Mouse (Mus musculus): ENCODE results near the gene Pirt. TPM values are rescaled to one million over a fixed set of nuclear protein-coding genes. Genes with fewer than 3 reads are reported as not detected.

The Pirt gene
- total RNA-seq, 1 experiment: 0.76 TPM

DNA sequence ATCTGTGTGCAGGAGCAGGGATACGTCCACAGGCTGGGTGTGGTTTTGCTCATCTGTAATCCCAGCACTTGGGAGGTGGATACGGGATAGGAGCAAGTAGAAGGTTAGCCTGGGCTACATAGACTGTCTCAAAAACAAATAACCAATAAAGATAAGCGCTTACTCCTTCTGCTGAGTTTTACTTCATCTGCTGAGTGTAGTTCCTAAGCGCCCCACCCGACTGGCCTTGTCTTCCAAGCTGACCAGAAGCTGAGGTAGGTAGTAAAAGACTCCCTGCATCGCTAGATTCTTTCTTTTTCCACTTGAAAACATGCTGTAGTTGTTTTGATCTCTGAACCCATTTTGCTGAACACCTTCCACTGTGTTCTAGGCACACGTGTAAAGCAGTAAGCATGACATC, 9.0 kb upstream of the Pirt start:
- TF ChIP-seq ZC3H11A (IDR thresholded peaks at IDR 0.05; ENCODE audit: borderline replicate concordance, low read depth, low read length) (no peak), ZNF384 (IDR thresholded peaks at IDR 0.05; ENCODE audit: low read depth, low read length) (no peak), MAFK (IDR thresholded peaks at IDR 0.05; ENCODE audit: insufficient read depth, low read depth, low read length) (no peak), HCFC1 (IDR thresholded peaks at IDR 0.05; ENCODE audit: borderline replicate concordance, insufficient read depth, low read length) (no peak), CHD2 (IDR thresholded peaks at IDR 0.05; ENCODE audit: low read depth, low read length) (no peak)

DNA sequence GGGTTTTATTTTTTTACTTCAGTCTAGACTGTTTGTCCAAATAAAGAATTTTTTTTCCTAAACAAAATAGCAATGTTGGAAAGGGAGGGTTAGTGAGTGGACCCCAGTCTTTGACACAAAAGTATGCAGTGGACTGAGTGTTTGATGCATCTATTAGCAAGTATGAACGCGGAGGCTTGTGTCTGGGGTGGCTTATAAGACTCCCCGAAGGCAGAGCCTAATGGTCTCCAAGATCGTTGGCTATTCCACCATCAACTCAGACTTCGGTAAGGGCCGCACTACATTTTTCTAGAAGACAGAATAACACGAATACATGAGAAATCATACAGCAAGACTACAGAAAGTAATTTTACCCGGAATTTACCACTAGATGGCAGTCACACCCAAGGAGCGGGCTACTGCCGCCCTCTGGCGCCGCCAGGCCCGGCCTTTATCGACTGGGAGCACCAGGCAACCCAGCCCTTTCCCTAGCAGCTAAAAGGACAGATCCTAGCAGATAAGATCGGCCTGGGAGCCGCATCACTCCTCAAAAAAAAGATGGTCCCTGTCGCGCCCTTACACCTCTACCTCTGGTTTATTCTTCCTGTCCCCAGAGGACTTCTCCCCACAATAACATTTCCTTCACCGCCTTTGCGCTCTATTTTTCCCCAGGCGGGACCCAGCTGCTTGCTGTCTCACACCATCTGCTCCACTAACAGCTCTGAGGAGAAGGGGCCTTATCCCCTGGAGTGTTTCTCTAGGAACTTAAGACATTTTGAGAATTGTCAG, 6.0 kb upstream of the Pirt start:
- TF ChIP-seq MAFK (IDR thresholded peaks at IDR 0.05; ENCODE audit: insufficient read depth, low read depth, low read length) (no peak), HCFC1 (IDR thresholded peaks at IDR 0.05; ENCODE audit: borderline replicate concordance, insufficient read depth, low read length) (no peak; the same call in 1 of the 2 replicates), CHD2 (IDR thresholded peaks at IDR 0.05; ENCODE audit: low read depth, low read length) (no peak), ZNF384 (IDR thresholded peaks at IDR 0.05; ENCODE audit: low read depth, low read length) (no peak), ZC3H11A (IDR thresholded peaks at IDR 0.05; ENCODE audit: borderline replicate concordance, low read depth, low read length) (peak; percentile 97)
- Histone ChIP-seq H3K4me3 (ENCODE audit: insufficient read depth in 1 of 2, low read depth in 1 of 2, low read length in 2 of 2, poor library complexity in 1 of 2, severe bottlenecking in 1 of 2) (peak overlapping the region; percentile 8 to 38; a peak in 2 of 4 replicates), H3K4me1 (ENCODE audit: control insufficient read depth in 2 of 2, insufficient read depth in 2 of 2, low read length in 2 of 2, poor library complexity in 1 of 2) (peaks cover 2 to 3% of the 10 kb centered on the region in 2 experiments; a peak in 2 of 4 replicates), H3K27ac (ENCODE audit: insufficient read depth, low read depth, low read length, poor library complexity, severe bottlenecking) (no peak overlapping the region; the same call in 1 of the 2 replicates), H3K9me3 (ENCODE audit: control insufficient read depth, insufficient read depth, low read depth, low read length) (no peaks in the 10 kb centered on the region), H3K9ac (ENCODE audit: insufficient read depth, low read depth, low read length, poor library complexity, severe bottlenecking) (peak overlapping the region; percentile 71), H3K36me3 (ENCODE audit: control insufficient read depth, insufficient read depth, low read length, poor library complexity, severe bottlenecking) (no peaks in the 10 kb centered on the region)
- in situ Hi-C loops (cut with MboI; ENCODE audit: low sequenced_read_pairs in 2 of 2, unreplicated experiment in 2 of 2): loop anchor here (5.0 to 10.0 kb wide), 2 partner anchors 112 to 179 kb away; no protein-coding TSS in a partner anchor
- peak; percentile 77 for DNase-seq (ENCODE audit: low read depth, low spot score)

More for the DNA sequence above, 9.0 kb upstream of the Pirt start:
- no peak for DNase-seq (ENCODE audit: low read depth, low spot score)
- Histone ChIP-seq H3K4me1 (ENCODE audit: control insufficient read depth in 2 of 2, insufficient read depth in 2 of 2, low read length in 2 of 2, poor library complexity in 1 of 2) (peaks cover 2 to 3% of the 10 kb centered on the region in 2 experiments; a peak in 2 of 4 replicates), H3K4me3 (ENCODE audit: insufficient read depth in 1 of 2, low read depth in 1 of 2, low read length in 2 of 2, poor library complexity in 1 of 2, severe bottlenecking in 1 of 2) (no peak overlapping the region), H3K9me3 (ENCODE audit: control insufficient read depth, insufficient read depth, low read depth, low read length) (no peaks in the 10 kb centered on the region), H3K27ac (ENCODE audit: insufficient read depth, low read depth, low read length, poor library complexity, severe bottlenecking) (no peak overlapping the region), H3K36me3 (ENCODE audit: control insufficient read depth, insufficient read depth, low read length, poor library complexity, severe bottlenecking) (no peaks in the 10 kb centered on the region), H3K9ac (ENCODE audit: insufficient read depth, low read depth, low read length, poor library complexity, severe bottlenecking) (no peak overlapping the region)
- in situ Hi-C loops (cut with MboI; ENCODE audit: low sequenced_read_pairs in 2 of 2, unreplicated experiment in 2 of 2): loop anchor here in 1 of 2 experiments (10.0 kb wide), 1 partner anchor 182 kb away; no protein-coding TSS in a partner anchor

DNA sequence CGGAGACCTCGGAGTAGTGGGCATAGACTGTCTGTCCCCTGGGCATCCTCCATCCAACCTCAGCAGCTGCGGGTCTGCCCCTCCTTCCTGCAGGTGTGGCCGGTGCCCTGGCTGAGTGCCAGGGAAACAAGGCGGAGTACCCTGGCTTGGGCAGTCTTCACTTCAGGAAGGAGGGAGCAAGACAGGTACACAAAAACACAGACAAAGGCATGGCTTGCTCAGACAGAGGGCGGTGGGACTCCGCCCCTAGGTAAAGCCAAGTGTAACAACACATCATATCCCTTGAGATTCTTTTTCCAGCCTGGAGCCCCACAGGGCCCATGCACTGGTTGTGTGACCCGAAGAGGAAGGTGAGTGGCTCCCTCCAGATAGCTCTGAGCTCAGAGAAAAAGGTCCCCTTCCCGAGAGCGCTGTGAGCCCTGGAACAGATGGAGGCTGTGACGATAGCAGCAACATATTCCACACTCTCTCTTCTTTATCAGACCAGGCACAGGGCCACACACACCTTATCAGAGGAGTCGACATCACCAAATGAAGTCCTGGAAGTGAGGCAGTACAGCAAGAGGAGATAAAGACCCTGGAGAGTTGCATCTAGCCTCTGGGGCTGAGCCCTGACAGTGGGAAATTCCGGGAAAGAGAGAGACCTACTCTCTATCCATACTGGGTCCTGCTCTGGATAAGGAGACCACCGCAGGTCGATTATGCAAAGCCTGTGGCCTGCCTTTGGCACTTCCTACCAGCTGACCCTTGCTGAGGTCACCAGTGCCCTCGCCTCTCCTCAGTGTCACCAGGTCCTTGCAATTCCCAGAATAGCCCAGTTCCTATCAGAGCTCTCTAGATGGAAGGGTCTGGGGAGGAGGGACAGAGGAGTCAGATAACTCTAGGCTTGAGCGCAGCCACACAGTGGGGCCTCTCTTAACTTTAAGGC, 1.0 kb downstream of the Pirt start:
- H3K36me3 ChIP-seq (ENCODE audit: control insufficient read depth, insufficient read depth, low read length, poor library complexity, severe bottlenecking): no peaks in the 10 kb centered on the region
- no peak for DNase-seq (ENCODE audit: low read depth, low spot score)
- H3K9ac ChIP-seq (ENCODE audit: insufficient read depth, low read depth, low read length, poor library complexity, severe bottlenecking): peak overlapping the region; percentile 37; the same call in 1 of the 2 replicates
- peaks cover 5 to 11% of the 10 kb centered on the region in 2 experiments; a peak in 1 of 4 replicates for H3K4me1 ChIP-seq (ENCODE audit: control insufficient read depth in 2 of 2, insufficient read depth in 2 of 2, low read length in 2 of 2, poor library complexity in 1 of 2)
- in situ Hi-C loops (cut with MboI; ENCODE audit: low sequenced_read_pairs in 2 of 2, unreplicated experiment in 2 of 2): no loop called here
- H3K9me3 ChIP-seq (ENCODE audit: control insufficient read depth, insufficient read depth, low read depth, low read length): no peaks in the 10 kb centered on the region
- TF ChIP-seq HCFC1 (IDR thresholded peaks at IDR 0.05; ENCODE audit: borderline replicate concordance, insufficient read depth, low read length) (no peak), ZNF384 (IDR thresholded peaks at IDR 0.05; ENCODE audit: low read depth, low read length) (no peak), CHD2 (IDR thresholded peaks at IDR 0.05; ENCODE audit: low read depth, low read length) (no peak), MAFK (IDR thresholded peaks at IDR 0.05; ENCODE audit: insufficient read depth, low read depth, low read length) (no peak), ZC3H11A (IDR thresholded peaks at IDR 0.05; ENCODE audit: borderline replicate concordance, low read depth, low read length) (no peak)
- peak overlapping the region; percentile 33 to 43; a peak in 3 of 4 replicates for H3K4me3 ChIP-seq (ENCODE audit: insufficient read depth in 1 of 2, low read depth in 1 of 2, low read length in 2 of 2, poor library complexity in 1 of 2, severe bottlenecking in 1 of 2)
- H3K27ac ChIP-seq (ENCODE audit: insufficient read depth, low read depth, low read length, poor library complexity, severe bottlenecking): no peak overlapping the region

DNA sequence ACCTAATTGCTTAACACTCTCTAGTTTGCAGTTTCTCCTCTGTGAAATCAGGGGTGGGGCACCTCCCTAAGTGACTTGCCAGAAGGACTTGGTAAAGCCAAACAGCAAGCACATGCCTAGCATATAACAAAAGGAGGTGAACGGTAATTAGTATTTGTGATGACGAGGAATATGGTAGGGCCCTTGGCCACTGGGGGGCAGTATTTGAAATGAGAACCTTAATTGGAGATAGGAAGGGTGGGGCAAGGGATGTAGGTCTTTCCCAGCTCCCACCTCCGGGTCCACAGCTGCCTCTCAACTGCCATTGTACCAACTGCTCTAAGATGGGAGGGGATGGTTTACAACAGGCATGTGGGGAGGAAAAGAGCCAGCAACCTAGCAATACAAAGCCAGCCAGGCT, 2.5 kb downstream of the Pirt start:
- DNase-seq (ENCODE audit: low read depth, low spot score): peak; percentile 75
- Histone ChIP-seq H3K9me3 (ENCODE audit: control insufficient read depth, insufficient read depth, low read depth, low read length) (no peaks in the 10 kb centered on the region), H3K4me3 (ENCODE audit: insufficient read depth in 1 of 2, low read depth in 1 of 2, low read length in 2 of 2, poor library complexity in 1 of 2, severe bottlenecking in 1 of 2) (no peak overlapping the region), H3K36me3 (ENCODE audit: control insufficient read depth, insufficient read depth, low read length, poor library complexity, severe bottlenecking) (no peaks in the 10 kb centered on the region), H3K27ac (ENCODE audit: insufficient read depth, low read depth, low read length, poor library complexity, severe bottlenecking) (no peak overlapping the region), H3K4me1 (ENCODE audit: control insufficient read depth in 2 of 2, insufficient read depth in 2 of 2, low read length in 2 of 2, poor library complexity in 1 of 2) (peaks cover 7 to 13% of the 10 kb centered on the region in 2 experiments; a peak in 1 of 4 replicates), H3K9ac (ENCODE audit: insufficient read depth, low read depth, low read length, poor library complexity, severe bottlenecking) (no peak overlapping the region)
- TF ChIP-seq ZC3H11A (IDR thresholded peaks at IDR 0.05; ENCODE audit: borderline replicate concordance, low read depth, low read length) (no peak; the same call in 1 of the 2 replicates), CHD2 (IDR thresholded peaks at IDR 0.05; ENCODE audit: low read depth, low read length) (no peak), MAFK (IDR thresholded peaks at IDR 0.05; ENCODE audit: insufficient read depth, low read depth, low read length) (no peak), HCFC1 (IDR thresholded peaks at IDR 0.05; ENCODE audit: borderline replicate concordance, insufficient read depth, low read length) (no peak), ZNF384 (IDR thresholded peaks at IDR 0.05; ENCODE audit: low read depth, low read length) (no peak)
- in situ Hi-C loops (cut with MboI; ENCODE audit: low sequenced_read_pairs in 2 of 2, unreplicated experiment in 2 of 2): no loop called here
